Mouse (Mus musculus) heart, adult 2 months (tissue): ENCODE results near the gene Pold4.

ENCODE experiments used
- CTCF ChIP-seq: fragments of 200-600 bp; IDR thresholded peaks from 2 replicates; pipeline ENCODE4 v1.8.1; 2022; ENCODE audit warnings: antibody characterized with exemption, mild to moderate bottlenecking, moderate library complexity
- EP300 ChIP-seq: fragments of 200-500 bp; IDR thresholded peaks from 2 replicates; pipeline ENCODE4 v1.6.1; 2011; ENCODE audit warnings: low read depth, low read length, control low read depth; ENCODE audit not compliant: insufficient read depth
- POLR2A ChIP-seq: fragments of 200-500 bp; IDR thresholded peaks from 2 replicates; pipeline ENCODE4 v1.6.1; 2011; ENCODE audit warnings: mild to moderate bottlenecking, low read depth, low read length, control low read depth; ENCODE audit not compliant: insufficient read depth

- no peak for TF ChIP-seq POLR2A
- no peak for TF ChIP-seq CTCF
- TF ChIP-seq EP300 = no peak
Measured at GRCm38 (mm10) chr19:4240247-4240668, 8.6 kb downstream of the Pold4 start.
